In the genomic region with DNA sequence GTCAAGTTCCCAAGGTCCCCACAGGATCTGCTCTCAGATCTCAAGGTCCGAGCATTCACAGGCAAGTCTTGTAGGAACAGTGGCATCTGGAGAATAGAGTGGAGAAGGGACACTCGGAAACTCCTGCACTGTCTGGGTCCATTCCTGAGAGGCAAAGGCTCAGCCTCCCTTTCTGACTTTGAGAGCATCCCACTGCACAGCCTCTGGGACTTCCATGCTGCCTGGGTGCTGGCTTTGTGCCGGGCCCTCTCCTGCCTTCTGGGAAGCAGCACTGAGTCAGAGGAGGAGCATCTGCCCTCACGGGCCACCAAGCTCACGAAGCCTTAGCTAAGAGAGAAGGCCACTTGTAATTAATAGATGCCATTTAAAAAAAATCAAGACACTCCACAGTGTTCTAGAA, we compare ENCODE assay signal across 23 mouse cellular contexts. TPM values are rescaled to one million over a fixed set of nuclear protein-coding genes. Genes with fewer than 3 reads are reported as not detected.
A peak's percentile ranks its signal among the peaks of the same experiment; 100 is the strongest.
DNase-seq lines count a peak whose midpoint lies in the region; ATAC-seq and TF ChIP-seq lines count a peak whose summit lies in the region.
"Had no signal": no experiment of that assay in that cellular context is flagged by ENCODE, and none has a peak within 500 bp of the region (broad histone marks: within the 10 kb centered on the region; RNA-seq: fewer than 3 reads in every experiment).

No protein-coding gene starts in this region.

- WGBS in midbrain, postnatal 0 days: 67% methylated on average over 5 of the region's 5 CpGs

- no peak overlapping the region for H3K4me3 ChIP-seq in midbrain, postnatal 0 days (ENCODE audit: low read depth, low read length)
- H3K4me3 ChIP-seq: forebrain, embryonic 15.5 days; heart, embryonic 12.5 days; hindbrain, embryonic 13.5 days; limb, embryonic 15.5 days; liver, embryonic 15.5 days; midbrain, embryonic 12.5 days; neural tube, embryonic 13.5 days had no signal

- H3K9me3 ChIP-seq in midbrain, postnatal 0 days (ENCODE audit: low read length): no peaks in the 10 kb centered on the region
- H3K9me3 ChIP-seq: forebrain, embryonic 15.5 days; heart, embryonic 12.5 days; hindbrain, embryonic 13.5 days; limb, embryonic 15.5 days; liver, embryonic 15.5 days; midbrain, embryonic 12.5 days; neural tube, embryonic 13.5 days had no signal

- no peaks in the 10 kb centered on the region for H3K27me3 ChIP-seq in midbrain, postnatal 0 days (ENCODE audit: insufficient read depth, low read length)
- H3K27me3 ChIP-seq: forebrain, embryonic 15.5 days; hindbrain, embryonic 13.5 days; limb, embryonic 15.5 days; liver, embryonic 15.5 days; midbrain, embryonic 12.5 days; neural tube, embryonic 13.5 days had no signal

- H3K27ac ChIP-seq in midbrain, postnatal 0 days (ENCODE audit: low read depth, low read length): no peak overlapping the region
- H3K27ac ChIP-seq: forebrain, embryonic 15.5 days; hindbrain, embryonic 13.5 days; limb, embryonic 15.5 days; liver, embryonic 15.5 days; midbrain, embryonic 12.5 days; neural tube, embryonic 13.5 days had no signal

- H3K4me2 ChIP-seq in midbrain, postnatal 0 days (ENCODE audit: low read depth, low read length, poor library complexity, severe bottlenecking): no peak overlapping the region
- H3K4me2 ChIP-seq: forebrain, embryonic 15.5 days; heart, embryonic 12.5 days; hindbrain, embryonic 13.5 days; limb, embryonic 15.5 days; liver, embryonic 15.5 days; midbrain, embryonic 12.5 days; neural tube, embryonic 13.5 days had no signal

- no peaks in the 10 kb centered on the region for H3K4me1 ChIP-seq in midbrain, postnatal 0 days (ENCODE audit: insufficient read depth, low read length)
- H3K4me1 ChIP-seq: forebrain, embryonic 15.5 days; heart, embryonic 12.5 days; limb, embryonic 15.5 days; liver, embryonic 15.5 days; midbrain, embryonic 12.5 days had no signal

- peak; percentile 77 to 90 for DNase-seq in adrenal gland, adult (ENCODE audit: inconsistent age in 2 of 2, low spot score in 1 of 2)
- DNase-seq in adrenal gland, postnatal 4 days (ENCODE audit: low spot score in 2 of 2): no peak
- DNase-seq in layer of hippocampus, adult 18-20 months (ENCODE audit: low spot score in 2 of 2): peak; percentile 11 to 33
- no peak for DNase-seq in layer of hippocampus, postnatal 10 days (ENCODE audit: low spot score in 2 of 2)
- peak; percentile 39 for DNase-seq in Muller cell, postnatal 12 days (ENCODE audit: inconsistent ontology term)
- peak; percentile 79 for DNase-seq in adrenal gland, postnatal 25 days
- no peak for DNase-seq in embryo, embryonic 9.5 days (ENCODE audit: extremely low spot score)
- DNase-seq in midbrain, postnatal 0 days (ENCODE audit: low spot score): no peak
- DNase-seq: cerebellum, adult 11-12 months; heart, postnatal 14 days; kidney, adult 8-10 months; kidney, postnatal 25 days; retina, postnatal 1 day; thymus, postnatal 25 days had no signal

- TF ChIP-seq CTCF in midbrain, postnatal 0 days (IDR thresholded peaks at IDR 0.05): no peak

- no peaks in the 10 kb centered on the region for H3K36me3 ChIP-seq in midbrain, postnatal 0 days (ENCODE audit: insufficient read depth, low read length)
- H3K36me3 ChIP-seq: forebrain, embryonic 15.5 days; heart, embryonic 12.5 days; hindbrain, embryonic 13.5 days; limb, embryonic 15.5 days; liver, embryonic 15.5 days; midbrain, embryonic 12.5 days; neural tube, embryonic 13.5 days had no signal

- no peak overlapping the region for H3K9ac ChIP-seq in midbrain, postnatal 0 days (replicated peaks; ENCODE audit: low read length, poor library complexity, severe bottlenecking)
- H3K9ac ChIP-seq: forebrain, embryonic 15.5 days; heart, embryonic 12.5 days; hindbrain, embryonic 13.5 days; limb, embryonic 15.5 days; liver, embryonic 15.5 days; midbrain, embryonic 12.5 days; neural tube, embryonic 13.5 days had no signal

- ATAC-seq in midbrain, postnatal 0 days (ENCODE audit: low FRiP score): no peak
- ATAC-seq: activated CD4-positive, CD25-positive, alpha-beta regulatory T cell, adult 4 months; forebrain, embryonic 15.5 days; inflammation-experienced regulatory T-cells, adult 6 months had no signal

RNA-seq across cellular contexts. Expression of gene Shb, which starts 37.3 kb away (rescaled TPM):
- total RNA-seq in adrenal gland, postnatal 4 days (2021): 10 to 100 TPM; 52.3 to 55.3 TPM
- 10 to 100 TPM; 13.2 to 16.5 TPM for total RNA-seq in layer of hippocampus, adult 18-20 months (2021)
- 10 to 100 TPM; 27.0 to 29.0 TPM for total RNA-seq in layer of hippocampus, postnatal 10 days (2021)
- 88.4 and 94.4 TPM in 2 replicates for total RNA-seq in adrenal gland, postnatal 25 days (2021)
- 18.1 and 21.9 TPM in 2 replicates for total RNA-seq in midbrain, postnatal 0 days (2014; rRNA removed)
- 5.2 and 5.8 TPM in 2 replicates for polyA plus RNA-seq in midbrain, postnatal 0 days (2015; fragmentation: Nextera tagmentation; extraction: Ambion mirVana)
- polyA plus RNA-seq: activated CD4-positive, CD25-positive, alpha-beta regulatory T cell, adult 4 months had no signal

Comparison
In these comparisons a context has a peak if more than half of its experiments do, and no peak if none do; other contexts are left out.
1. DNase-seq: peak in adrenal gland, adult (2 of 2), layer of hippocampus, adult 18-20 months (2 of 2), Muller cell, postnatal 12 days (single experiment) and adrenal gland, postnatal 25 days (single experiment); none in adrenal gland, postnatal 4 days (0 of 2), layer of hippocampus, postnatal 10 days (0 of 2), embryo, embryonic 9.5 days (single experiment) and midbrain, postnatal 0 days (single experiment).